Mouse (Mus musculus) ES-E14 (cell line): ENCODE measurements at regions not wholly inside any gene's neighbourhood (a gene's known extent, or its start where the extent isn't known, plus 50 kb on each side); places are given as distances from the start of the nearest gene placed in this dataset.
A peak's percentile ranks its signal among the peaks of the same experiment; 100 is the strongest.

Source experiments
- DNase-seq: peaks from one replicate; pipeline ENCODE4 v3.0.0-alpha.2; 2013; ENCODE audit warnings: low read depth, low spot score
- H3K27ac ChIP-seq: 2 replicates; pipeline ENCODE4 v1.5.1; 2012; ENCODE audit warnings: low read depth, mild to moderate bottlenecking, low read length, moderate library complexity, mixed read lengths; ENCODE audit not compliant: poor library complexity, insufficient read depth, severe bottlenecking
- H3K36me3 ChIP-seq: 2 replicates; pipeline ENCODE4 v1.6.1; 2012; ENCODE audit warnings: mild to moderate bottlenecking, low read length, moderate library complexity, mixed read lengths; ENCODE audit not compliant: control insufficient read depth, poor library complexity, insufficient read depth, severe bottlenecking
- H3K4me1 ChIP-seq, 2 experiments: fragments of 150-350 bp in 1 of 2; sonication (generic) in 1 of 2; 2 replicates each; pipeline ENCODE4 v1.6.1; 2012; ENCODE audit warnings: low read length in 2 of 2, mild to moderate bottlenecking in 1 of 2, mixed read lengths in 1 of 2; ENCODE audit not compliant: control insufficient read depth in 2 of 2, insufficient read depth in 2 of 2, poor library complexity in 1 of 2
- H3K4me3 ChIP-seq, 2 experiments: fragments of 150-350 bp in 1 of 2; sonication (generic) in 1 of 2; 2 replicates each; pipeline ENCODE4 v1.5.1; 2012; ENCODE audit warnings: low read length in 2 of 2, low read depth in 1 of 2, mild to moderate bottlenecking in 1 of 2, mixed read lengths in 1 of 2; ENCODE audit not compliant: insufficient read depth in 1 of 2, poor library complexity in 1 of 2, severe bottlenecking in 1 of 2
- H3K9ac ChIP-seq: 2 replicates; pipeline ENCODE4 v1.6.1; 2012; ENCODE audit warnings: low read depth, mild to moderate bottlenecking, low read length, mixed read lengths; ENCODE audit not compliant: poor library complexity, insufficient read depth, severe bottlenecking
- H3K9me3 ChIP-seq: fragments of 150-350 bp; sonication (generic); 2 replicates; pipeline ENCODE4 v1.6.1; 2012; ENCODE audit warnings: low read depth, mild to moderate bottlenecking, low read length; ENCODE audit not compliant: control insufficient read depth, insufficient read depth
- CHD2 ChIP-seq: IDR thresholded peaks from 2 replicates; pipeline ENCODE4 v1.6.1; 2014; ENCODE audit warnings: mild to moderate bottlenecking, low read depth, low read length, inconsistent platforms
- HCFC1 ChIP-seq: IDR thresholded peaks from 2 replicates; pipeline ENCODE4 v1.6.1; 2012; ENCODE audit warnings: low read length, inconsistent platforms, borderline replicate concordance; ENCODE audit not compliant: insufficient read depth
- MAFK ChIP-seq: IDR thresholded peaks from 2 replicates; pipeline ENCODE4 v1.6.1; 2014; ENCODE audit warnings: mild to moderate bottlenecking, low read depth, low read length, inconsistent platforms; ENCODE audit not compliant: insufficient read depth
- ZC3H11A ChIP-seq: IDR thresholded peaks from 2 replicates; pipeline ENCODE4 v1.6.1; 2012; ENCODE audit warnings: low read depth, mild to moderate bottlenecking, inconsistent platforms, low read length, borderline replicate concordance
- ZNF384 ChIP-seq: IDR thresholded peaks from 2 replicates; pipeline ENCODE4 v1.6.1; 2012; ENCODE audit warnings: low read depth, low read length, inconsistent platforms
- in situ Hi-C, 2 experiments: fragments of 600-800 bp; cut with MboI; formaldehyde crosslinking; loops; one replicate each; pipeline ENCODE4 v1.15.1; 2025; ENCODE audit warnings: low sequenced_read_pairs in 2 of 2, inconsistent platforms in 1 of 2; ENCODE audit not compliant: unreplicated experiment in 2 of 2

DNA sequence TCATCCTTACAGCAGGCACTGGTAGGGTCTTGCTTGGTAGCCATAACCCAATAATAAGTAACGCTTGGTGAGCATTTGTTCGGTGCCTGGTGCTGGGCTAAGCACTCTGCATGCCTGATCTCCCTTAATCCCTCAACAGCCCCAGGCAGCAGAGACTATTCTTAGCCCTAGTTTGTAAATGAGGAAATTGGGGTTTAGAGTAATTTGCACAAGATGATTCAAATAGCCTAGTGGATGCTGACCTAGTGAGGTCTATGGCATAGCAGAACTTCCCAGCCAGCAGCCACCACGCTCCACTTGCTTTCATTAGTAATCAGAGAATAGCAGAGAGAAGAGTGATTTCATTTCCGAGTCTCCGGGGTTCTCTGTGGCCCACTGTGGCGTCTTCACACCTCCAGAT lies 622.2 kb downstream of the Ets1 start:
- no peaks in the 10 kb centered on the region for H3K9me3 ChIP-seq
- TF ChIP-seq MAFK, result no peak
- no peak overlapping the region for H3K9ac ChIP-seq
- H3K36me3 ChIP-seq, result no peaks in the 10 kb centered on the region
- in situ Hi-C loops, result no loop called here
- no peak overlapping the region for H3K27ac ChIP-seq
- no peak for DNase-seq
- H3K4me1 ChIP-seq, result no peaks in the 10 kb centered on the region
- H3K4me3 ChIP-seq, result no peak overlapping the region

DNA sequence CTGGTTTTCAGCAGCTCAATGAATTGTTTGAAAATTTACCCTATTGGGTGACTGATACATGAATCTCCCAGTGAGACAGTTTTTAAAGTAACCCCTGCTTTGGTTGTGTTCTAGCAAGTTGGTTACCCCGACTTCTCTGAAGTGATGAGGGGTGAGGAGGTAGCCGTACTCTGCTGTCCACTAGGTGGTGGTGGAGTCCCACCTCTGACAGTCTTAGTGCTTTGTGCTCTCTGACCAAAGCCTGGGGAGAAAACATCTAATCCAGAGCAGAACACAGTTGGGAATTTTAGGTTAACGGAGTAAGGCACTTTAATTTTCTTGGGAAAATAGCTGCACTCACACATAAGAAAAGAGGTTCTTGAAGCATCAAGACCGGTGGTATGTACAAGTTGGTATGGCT lies 624.1 kb downstream of the Ets1 start:
- Histone ChIP-seq H3K4me3 (no peak overlapping the region), H3K36me3 (no peaks in the 10 kb centered on the region), H3K4me1 (no peaks in the 10 kb centered on the region), H3K27ac (no peak overlapping the region), H3K9ac (no peak overlapping the region), H3K9me3 (no peaks in the 10 kb centered on the region)
- 0 out of 2 replicates have a peak, but pooled peaks have one; percentile 53 for TF ChIP-seq ZC3H11A
- no peak for TF ChIP-seq HCFC1
- in situ Hi-C loops, result no loop called here
- peak; percentile 19 for DNase-seq

DNA sequence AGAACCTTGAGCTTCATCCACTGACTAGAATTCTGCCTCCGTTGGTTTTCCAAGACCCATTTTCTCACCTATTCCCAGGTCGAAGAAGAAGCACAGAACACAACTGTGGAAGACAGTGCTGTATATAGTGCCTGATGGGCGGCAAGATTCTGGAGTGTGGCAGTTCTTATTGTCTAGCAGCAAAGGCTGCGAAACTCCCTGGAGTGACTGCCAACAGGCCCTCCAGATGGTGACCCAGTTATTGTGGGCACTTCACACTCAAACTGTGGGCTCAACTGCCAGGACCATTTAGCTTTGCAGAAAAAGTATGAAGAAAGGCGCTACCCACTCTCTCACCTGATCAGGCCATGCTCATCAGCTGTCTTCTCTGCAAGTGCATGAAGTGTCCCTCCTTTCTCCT lies 653.4 kb downstream of the Ets1 start:
- TF ChIP-seq CHD2 (no peak), ZNF384 (no peak), ZC3H11A (no peak), MAFK (no peak), HCFC1 (no peak)
- in situ Hi-C loops, result no loop called here
- no peaks in the 10 kb centered on the region for H3K9me3 ChIP-seq
- no peak for DNase-seq
- H3K9ac ChIP-seq, result no peak overlapping the region
- no peak overlapping the region for H3K27ac ChIP-seq
- H3K36me3 ChIP-seq, result no peaks in the 10 kb centered on the region
- H3K4me1 ChIP-seq, result no peaks in the 10 kb centered on the region
- no peak overlapping the region for H3K4me3 ChIP-seq

- H3K9me3 ChIP-seq, result no peaks in the 10 kb centered on the region
- no peaks in the 10 kb centered on the region for H3K36me3 ChIP-seq
- H3K27ac ChIP-seq, result no peak overlapping the region
- H3K9ac ChIP-seq, result no peak overlapping the region
- no peaks in the 10 kb centered on the region for H3K4me1 ChIP-seq
- DNase-seq, result no peak
- TF ChIP-seq CHD2 (no peak), ZNF384 (no peak), MAFK (no peak), HCFC1 (no peak)
- no peak overlapping the region for H3K4me3 ChIP-seq
- in situ Hi-C loops, result no loop called here
Observed at GRCm38 (mm10) chr9:33292116-33292515, 656.1 kb downstream of the Ets1 start.

DNA sequence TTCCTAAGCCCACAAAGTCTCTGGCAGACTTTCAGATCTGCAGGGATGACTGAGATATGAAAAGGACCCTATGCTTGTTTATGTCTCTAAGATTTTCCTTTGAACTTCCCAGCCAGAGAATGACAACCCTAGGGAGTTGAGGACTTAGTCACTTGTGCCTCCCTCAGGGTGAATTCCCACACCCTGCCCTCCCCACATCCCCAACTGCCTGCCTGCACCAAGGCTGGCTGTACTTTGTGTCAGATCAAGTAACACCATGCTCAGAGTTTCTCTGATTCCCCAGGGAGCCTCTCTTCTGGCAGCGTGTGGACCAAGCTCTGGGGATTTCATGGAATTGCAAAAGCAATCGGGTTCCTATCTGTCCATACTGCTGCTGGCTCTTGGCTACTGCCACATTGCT lies 659.9 kb downstream of the Ets1 start:
- TF ChIP-seq ZC3H11A (no peak), HCFC1 (no peak), CHD2 (no peak)
- Histone ChIP-seq H3K9me3 (no peaks in the 10 kb centered on the region), H3K4me1 (no peaks in the 10 kb centered on the region), H3K36me3 (no peaks in the 10 kb centered on the region), H3K4me3 (no peak overlapping the region), H3K9ac (no peak overlapping the region), H3K27ac (no peak overlapping the region)
- DNase-seq, result no peak
- in situ Hi-C loops, result no loop called here
